Mouse (Mus musculus) cerebellum, postnatal 4 days (tissue): ENCODE data around the gene Phactr2.

Source experiments
- DNase-seq, 2 experiments: peaks; one replicate each; pipeline ENCODE4 v3.0.0; 2022; ENCODE audit warnings: low spot score in 2 of 2, mixed read lengths in 1 of 2

Phactr2 gene

DNA sequence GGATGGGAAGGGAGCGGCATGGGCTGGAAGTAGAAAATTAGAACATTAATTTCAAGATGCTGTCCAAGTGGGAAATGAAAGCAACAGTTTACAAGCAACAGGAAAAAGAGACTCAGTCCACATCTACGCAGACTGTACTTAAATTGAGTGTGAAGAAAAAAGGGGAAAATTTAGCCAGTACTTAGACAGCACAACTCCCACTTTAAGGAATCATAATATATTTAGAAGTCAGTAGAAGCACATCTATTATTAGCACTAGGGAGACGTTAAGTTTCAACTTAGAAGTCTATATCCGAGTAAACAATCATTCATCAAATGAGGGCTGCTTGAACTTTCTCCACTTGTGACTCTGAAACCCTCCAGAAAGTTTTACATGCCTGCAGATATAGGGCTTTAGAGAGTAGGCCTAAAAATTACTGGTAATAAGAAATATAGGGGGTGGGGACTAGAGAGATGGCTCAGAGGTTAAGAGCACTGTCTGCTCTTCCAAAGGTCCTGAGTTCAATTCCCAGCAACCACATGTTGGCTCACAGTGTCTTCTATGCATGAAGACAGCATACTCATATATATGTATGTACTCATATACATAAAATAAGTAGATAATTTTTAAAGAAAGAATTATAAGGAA is 142.7 kb downstream of the Phactr2 start:
- no peak for DNase-seq

DNA sequence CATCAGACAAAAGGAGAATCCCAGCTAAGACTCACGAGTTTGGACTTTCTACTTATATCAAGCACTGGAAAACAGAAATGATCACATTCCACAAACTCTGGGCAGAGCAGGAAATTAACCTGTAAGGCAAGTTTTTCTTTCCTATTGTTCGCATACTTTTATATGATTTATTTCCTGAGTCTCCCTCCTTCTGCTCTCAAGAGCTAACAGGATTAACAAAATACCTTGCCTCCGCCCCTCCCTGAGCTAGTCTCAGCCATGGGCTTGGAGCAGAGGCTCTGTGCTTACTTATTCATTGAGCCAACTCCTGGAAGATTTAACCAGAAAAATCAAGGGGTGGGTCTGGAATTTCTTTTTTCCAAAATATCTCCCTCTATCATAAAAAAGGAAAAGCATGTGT is 145.6 kb downstream of the Phactr2 start:
- no peak for DNase-seq

DNA sequence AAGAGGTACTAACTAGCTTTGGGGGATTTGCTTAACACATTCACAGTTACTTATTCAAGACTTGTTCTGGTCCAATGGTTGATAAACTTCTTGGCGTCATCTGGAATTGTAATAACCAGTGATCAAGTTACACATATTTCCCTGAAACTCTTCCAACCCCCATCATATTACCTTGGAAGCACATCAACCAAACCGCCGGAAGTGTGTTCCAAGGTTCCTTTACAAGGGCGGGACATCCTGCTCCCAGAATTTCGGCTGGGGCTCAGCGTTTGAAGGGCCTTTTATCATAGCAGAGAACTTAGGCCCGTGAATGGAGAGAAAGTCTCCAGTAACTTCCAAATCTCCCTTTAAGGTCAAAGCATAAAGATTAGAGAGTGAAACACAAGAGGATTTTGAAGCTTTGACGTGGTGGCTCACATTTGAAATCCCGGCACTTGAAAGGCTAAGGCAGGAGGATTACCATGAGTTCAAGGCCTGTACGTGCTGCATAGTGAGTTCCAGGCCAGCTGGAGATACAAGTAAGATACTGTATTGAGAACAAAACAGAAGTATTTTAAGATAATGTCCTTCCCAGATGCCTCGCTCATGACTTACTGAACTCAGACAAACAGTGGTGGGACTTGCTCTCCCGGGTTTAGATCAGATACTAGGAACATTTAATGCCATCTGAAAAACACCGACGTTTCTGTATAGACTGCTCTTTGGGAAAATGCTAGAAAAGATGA is 147.9 kb downstream of the Phactr2 start:
- no peak for DNase-seq

DNA sequence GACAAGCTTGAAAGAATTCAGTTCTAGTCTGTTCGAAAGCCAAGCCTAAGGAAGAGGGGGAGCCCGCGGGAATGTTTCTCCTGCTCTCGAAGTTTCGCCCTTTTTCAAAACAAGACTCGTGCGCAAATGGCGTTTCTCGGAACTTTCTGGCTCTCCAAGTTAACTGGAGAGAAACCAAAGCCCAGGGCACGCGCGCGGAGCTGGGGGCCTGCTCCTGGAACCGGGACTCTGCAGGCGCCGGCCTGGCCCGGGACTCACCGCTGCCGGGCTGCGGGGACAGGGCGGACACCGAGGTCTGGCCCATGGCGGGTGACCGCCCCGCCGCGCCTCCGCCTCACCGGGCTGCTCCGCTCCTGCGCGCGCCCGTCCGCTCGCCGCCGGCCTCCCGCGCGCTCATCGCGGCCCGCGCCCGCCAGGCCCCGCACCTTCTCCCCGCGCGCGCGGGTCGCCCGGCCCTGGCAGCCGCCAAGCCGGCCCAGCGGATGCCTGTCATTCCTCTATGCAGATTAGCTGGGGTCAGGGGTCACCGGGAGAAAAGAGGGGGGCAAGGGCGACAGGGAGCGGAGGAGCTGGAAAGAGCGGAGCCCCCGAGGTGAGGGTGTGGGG is 150.3 kb downstream of the Phactr2 start:
- peak; percentile 33 to 60 for DNase-seq

DNA sequence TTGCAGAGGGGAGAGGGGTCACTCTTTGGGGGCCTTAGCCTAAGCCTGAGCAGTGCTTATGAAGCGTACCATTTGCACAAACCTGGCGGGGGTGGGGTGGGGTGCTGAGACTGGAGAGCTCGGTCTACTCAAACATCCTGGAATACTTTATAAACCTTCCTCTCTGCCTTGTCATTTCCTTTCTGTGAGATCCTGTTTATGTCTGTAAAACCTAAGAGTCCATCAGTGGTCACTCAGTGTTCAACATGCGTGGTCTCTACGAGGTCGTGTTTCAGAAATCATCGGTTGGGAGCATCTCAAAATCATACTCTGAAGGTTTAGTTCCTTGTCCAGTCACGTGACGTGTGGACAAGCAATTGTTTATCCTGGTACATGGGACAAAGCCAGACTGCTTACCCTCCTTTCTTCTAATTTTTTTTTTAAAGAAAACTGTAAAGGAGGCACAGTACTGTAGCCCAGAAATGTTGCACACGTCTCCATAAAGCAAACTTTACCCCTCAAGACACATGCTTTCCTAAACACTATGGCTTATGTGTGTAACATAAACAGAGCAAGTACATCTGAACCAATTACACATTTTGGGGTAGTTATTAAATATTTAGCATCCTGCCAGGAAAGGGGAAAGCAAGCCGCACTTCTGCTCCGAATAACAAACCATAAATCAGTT is 150.9 kb downstream of the Phactr2 start:
- DNase-seq, result no peak

DNA sequence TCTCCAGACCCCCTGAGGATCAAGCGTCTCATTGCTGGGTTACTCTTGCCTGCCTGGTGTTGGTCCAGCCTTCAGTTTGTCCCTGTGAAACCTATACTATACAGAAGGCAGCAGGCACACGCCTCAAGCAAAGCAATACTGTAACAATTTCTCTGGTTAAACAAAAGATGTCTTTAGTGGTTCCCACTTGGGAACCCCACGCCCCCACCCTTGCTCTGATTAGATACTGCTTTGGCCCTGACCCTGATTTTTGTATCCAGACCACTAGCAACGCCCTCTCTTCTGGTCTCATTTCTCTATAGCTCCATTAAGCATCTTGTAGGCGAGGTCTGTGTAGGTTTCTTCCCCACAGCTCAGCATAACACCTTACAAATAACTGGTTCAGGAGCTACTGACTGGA is 159.2 kb downstream of the Phactr2 start:
- DNase-seq, result no peak

DNA sequence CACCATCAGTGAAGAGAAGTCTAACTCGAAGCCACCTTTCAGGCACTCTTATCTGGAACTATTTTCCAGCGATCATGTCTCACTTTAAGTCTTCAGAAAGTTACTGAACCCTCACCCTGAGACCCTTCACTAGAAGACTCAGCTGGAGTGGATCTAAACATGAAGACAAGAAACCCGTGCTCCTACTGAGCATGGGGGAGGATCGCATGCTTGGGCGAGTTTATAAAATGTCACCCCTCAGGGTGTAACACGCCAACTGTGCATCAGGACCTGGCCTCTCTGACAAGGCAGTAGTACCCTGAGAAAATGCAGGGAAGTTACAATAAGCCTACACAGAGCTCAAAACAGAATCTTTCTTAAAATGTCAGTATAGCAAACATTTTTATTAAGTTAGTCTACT is 161.6 kb downstream of the Phactr2 start:
- DNase-seq, result no peak

DNA sequence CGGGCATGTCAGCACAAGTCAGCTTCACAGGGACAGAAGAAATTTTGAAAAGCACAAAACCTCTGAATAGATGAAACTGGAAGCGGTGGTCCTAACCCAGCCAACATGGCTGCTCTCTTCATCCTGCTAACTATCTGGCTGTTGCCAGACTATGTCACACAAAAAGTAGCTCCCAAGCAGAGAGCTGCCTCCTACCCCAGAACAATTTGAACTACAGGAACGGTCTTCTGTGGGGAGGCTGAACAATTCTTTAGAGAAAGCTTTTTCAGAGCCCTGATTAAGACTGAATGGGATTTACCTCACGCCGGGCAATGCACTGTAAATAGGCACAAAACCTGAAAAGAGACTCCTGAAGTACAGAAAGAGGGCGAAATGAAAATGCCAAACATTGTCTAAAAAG is 162.6 kb downstream of the Phactr2 start:
- DNase-seq, result no peak

DNA sequence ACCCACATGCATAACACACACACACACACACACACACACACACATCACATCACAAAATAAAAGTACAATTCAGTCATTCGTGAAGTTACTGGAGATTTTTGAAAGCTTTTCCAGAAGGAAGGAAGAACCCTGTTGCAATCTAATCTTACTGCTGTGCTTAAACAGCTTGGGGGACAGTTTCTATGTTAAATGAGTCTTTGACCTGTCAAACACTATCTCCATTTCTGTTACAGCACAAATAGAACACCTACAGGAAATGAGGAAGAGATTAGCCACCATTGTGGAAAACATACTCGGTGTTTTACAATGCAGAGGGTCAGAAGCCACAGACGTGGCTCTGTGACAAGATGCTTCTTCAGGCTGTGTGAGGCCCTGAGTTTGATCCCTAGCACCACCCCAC is 164.1 kb downstream of the Phactr2 start:
- DNase-seq, result no peak

DNA sequence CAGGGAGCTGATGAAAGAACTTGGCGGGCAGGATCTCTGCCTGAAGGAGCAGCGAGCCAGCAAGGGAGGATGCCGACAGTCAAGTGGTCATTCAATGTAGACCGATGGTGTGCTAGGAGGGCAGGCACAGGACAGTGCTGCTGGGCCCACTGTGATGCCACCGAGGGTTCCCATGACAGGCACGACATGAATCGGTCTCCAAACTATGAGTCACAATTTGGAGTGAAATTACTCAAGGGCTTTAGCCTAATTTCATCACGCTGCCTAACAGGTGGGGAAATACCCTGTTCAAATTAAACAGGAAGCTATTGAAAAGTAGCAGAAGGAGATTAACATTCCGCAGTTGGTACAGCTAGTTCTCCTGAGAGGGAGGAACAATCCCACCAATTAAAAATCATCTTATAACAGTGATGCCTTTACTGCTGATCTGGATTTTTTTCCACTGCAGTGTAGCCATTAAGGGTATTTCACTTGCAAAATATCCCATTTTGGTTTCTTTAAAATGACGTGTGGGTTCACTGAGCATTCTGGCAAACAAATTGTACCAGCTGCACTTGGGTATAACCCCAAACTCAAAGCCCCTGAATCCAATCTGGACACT is 169.5 kb downstream of the Phactr2 start:
- DNase-seq, result no peak

DNA sequence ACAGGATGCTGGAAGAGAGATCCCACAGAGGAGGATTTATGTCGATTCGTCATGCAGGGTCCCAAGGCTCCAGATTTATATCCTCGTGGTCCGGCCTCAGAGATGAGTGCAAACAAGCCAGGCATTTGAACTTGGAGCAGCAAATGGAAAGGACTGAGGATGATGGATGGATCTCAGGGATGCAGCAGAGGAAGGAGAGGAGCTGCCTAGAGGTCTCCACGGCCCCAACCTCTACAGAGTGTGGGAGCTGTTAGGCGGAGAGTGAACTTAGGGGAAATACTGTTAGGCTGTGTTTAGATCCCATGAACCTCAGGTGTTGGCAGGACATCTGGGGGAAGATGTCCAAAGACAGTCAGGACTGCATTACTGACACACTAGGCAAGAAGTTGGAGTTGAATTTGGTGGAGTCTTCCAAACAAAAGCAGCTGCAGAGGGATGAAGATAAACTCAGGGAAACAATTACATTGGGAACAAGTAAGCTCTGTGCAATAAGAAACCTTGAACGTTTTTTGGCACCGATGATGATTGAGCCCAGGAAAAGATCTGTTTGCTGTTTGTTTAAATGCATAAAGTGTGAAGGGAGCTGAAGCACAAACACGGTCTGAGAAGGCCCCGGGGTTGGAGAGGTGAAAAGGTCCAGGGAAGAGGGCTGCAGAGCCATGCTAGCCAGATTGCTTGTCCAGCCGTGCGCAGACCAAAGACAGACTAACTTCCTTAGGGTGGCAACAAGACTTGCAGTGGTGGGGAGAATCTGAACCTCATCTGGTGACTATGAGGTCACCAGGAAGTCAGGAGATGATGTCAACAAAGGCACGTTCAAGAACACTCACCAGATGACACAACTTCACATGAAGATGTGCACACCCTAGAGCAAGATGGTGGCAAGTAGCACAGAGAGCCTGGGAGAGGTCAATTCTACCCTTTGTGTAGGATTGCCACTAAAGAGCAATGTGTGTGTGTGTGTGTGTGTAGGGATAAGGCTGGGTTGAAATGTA is 170.6 kb downstream of the Phactr2 start:
- no peak for DNase-seq

DNA sequence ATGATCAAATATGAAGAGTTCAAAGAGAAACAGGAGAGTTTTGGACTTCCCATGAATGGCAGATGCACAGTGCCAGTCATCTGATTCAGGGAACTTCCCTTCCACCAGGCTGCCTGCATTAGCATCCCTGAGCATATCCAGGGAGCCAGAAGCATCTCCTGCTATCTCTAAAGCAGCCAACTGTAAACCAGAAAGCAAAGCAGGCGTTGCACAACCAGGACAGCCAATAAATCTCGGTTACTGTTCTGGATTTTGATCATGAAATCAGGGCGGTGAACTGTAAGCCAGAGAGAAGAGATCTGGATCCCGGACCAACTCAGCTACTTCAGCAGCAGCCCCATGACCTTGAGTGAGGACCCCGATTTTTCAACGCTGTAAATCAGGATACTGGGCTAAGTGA is 173.6 kb downstream of the Phactr2 start:
- no peak for DNase-seq

DNA sequence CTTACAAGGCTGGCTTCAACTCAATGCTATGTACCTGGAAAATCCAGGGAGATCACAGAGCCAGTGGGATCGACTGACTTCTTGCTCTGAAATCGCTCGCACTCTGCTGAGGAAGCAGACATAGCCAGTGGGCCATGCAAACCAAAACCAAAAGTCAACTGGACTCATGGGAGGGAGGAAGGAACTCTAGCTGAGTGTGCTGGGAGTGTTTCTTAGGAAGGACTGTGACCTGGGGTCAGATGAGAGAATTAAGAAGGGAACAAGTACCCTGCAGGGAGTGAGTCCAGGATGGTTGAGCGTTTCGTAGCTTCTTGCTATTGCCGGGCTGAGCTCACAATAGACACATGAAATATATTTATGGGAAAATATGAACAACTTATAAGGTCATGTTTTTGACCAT is 174.0 kb downstream of the Phactr2 start:
- DNase-seq, result no peak

DNA sequence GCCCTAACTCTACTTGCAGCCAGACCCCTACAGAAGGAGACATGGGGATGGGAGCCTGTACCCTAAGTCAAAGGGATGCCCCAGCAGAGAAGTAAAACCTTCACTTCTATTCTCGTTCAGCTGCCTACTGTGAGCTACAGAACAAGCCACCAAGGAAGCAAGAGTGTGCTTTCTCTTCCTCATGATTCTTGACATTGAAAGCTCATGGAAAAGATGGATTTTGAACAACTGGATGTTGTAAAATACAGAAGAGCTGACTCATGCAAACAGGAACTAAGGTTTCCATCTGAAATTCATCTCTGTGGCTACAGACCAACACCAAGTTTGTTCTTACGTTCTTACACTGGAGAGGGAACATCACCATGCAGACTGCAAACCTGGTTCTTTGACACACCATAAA is 179.3 kb downstream of the Phactr2 start:
- no peak for DNase-seq

DNA sequence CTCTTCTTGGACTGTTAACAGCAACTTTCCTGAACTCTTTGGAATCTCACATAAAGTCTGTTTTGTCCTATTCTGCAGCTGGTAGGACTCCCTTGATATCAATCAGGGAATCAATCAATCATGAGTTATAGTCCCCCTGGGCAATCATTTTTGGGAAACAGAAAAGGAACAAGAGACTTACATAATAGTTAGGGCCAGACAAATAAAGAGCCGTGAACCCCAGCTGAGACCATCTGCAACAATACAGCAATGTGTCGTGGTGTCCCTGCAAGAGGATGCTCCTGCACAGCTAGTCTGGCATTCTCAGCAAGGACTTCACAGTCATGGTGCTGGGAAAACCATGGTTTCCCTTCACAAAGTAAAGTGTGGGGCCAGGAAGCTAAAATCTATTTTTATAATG is 182.2 kb downstream of the Phactr2 start:
- no peak for DNase-seq

DNA sequence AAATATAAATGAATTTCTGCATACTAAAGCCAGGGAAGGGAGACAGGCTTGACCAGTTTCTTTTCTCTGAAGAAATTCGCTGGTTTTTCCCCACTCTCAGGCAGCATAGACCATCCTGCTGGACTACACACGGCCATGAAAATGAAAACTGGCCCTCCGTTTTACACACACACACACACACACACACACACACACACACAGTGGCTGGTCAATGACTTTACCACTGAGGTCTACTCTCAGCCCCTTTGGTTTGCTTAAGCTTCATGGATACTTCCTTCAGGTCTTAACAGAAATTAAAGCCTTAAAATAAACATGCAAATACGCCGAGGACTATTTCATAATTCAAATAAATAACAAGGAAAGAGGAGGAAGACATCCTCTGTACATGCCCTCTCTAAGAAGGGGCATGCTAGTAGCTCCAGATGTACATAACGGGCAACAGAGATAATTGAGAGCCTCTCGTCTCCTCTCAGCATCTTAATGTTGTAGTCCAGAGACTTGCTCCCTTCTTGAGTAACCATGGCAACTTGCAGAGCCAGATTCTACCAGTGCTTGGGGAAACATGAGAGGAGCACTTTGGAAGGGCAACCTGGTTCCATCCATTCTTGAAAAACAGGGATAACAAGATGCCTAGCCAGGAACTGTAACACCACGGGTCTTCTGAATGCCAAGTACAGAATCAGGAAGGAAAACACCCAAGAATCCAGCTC is 184.8 kb downstream of the Phactr2 start:
- DNase-seq, result no peak

DNA sequence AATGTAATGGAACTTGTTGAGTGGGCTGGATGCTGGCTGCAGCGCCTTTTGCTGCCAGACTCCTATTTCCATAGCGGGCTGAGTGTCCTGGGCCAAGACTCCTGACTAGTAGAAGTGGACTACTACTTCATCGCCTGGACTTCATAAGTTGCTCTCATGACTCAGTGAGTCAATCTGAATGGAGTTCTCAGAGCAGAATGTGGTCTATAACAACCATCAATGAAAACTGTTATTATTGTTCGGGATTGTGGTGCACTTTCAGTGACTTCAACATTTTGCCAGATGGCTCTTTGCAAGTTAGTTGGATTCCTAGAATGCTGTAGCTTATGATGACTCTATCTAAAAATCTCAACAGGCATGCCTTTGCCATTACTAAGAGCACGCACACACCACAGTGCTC is 185.9 kb downstream of the Phactr2 start:
- DNase-seq, result no peak

DNA sequence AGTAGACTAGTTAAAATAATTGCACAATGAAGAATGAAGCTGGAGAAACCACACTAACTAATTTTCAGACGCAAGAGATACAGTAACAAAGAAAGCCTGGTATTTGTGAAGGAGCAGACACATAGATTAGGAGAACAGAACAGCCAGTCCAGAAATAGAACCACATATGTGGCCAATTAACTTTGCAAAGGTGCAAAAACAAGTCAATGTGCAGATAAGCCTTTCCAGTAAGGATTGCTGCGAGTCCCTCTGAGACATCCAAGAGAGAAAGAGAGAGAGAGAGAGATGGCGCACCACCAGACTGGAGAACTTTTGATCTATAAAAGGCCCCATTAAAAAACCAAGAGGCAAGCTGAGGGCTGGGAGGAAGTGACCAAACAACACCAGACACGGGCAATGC is 190.8 kb downstream of the Phactr2 start:
- DNase-seq, result no peak

DNA sequence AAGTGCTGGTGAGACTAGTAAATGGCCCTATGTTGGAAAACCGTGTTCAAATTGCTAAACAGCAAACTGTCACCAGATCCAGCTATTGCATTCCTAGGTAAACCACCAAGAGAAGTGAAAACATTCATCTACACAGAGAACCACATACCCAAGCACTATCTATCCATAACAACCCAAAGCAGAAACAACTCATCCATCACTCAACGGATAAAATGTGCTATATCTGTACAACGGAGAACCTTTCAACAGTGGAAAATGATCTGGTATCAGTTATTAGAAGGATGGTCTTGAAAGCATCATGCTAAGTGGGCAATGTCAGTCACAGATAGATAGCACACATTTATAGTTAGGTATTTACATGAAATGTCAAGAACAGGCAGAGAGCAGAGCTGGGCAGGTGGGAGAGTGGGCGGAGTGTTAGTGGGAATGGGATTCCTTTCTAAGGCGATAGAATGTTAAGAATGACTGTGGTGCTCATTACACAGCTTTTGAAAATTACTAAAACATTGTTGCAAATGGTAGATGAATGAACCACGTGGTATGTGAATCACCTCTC is 193.8 kb downstream of the Phactr2 start:
- no peak for DNase-seq

DNA sequence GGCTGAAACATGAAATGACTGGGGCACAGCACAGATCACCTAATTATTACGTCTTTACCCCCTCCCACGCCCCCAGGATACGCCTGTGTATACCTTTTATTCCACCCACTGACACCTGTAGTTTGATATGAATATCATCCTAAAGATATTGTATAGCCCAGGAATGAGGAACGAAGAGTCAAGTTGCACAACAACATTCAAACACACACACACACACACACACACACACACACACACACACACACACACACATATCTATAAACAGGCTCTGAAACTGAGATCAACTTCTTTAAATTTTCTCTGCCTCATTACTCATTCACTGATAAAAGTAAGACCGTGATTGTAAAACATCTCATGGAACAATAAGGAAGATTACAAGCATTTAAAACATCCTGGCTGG is 197.9 kb downstream of the Phactr2 start:
- no peak for DNase-seq
